Mouse (Mus musculus) kidney, adult 11 months (tissue): ENCODE data around the gene Gmpr.
"Not testable (repeated sequence)": the region's sequence is repeated elsewhere in the genome, so short reads cannot be mapped to it uniquely, and the experiment has no call there.

ENCODE experiments used
- DNase-seq: peaks from one replicate; pipeline ENCODE4 v3.0.0; 2022

Gmpr gene

GRCm38 (mm10) chr13:45507274-45508229 lies at the start of gene Gmpr:
Gene Gmpr, plus strand, starts transcription at chr13:45507444.
- DNase-seq, result peak; percentile 85

DNA sequence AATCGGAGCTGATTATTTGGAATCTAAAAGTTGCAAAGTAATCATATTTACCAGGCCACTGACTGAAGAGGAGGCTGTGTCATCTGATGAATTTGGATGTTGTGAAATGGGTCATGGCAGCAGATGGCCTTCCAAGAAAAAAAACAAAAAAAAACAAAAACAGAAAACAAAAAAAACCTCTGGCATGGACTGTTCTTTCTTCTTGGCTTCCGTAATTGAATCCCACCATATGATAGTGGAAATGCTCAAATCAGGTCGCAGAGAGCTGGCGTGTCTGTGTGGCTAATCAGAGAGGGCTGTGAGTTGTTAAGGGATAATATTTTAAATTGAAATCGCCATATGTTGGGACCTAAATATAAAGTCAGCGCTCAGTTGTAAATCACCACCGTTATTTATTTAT lies 49.8 kb upstream of the Gmpr start:
- no peak for DNase-seq

DNA sequence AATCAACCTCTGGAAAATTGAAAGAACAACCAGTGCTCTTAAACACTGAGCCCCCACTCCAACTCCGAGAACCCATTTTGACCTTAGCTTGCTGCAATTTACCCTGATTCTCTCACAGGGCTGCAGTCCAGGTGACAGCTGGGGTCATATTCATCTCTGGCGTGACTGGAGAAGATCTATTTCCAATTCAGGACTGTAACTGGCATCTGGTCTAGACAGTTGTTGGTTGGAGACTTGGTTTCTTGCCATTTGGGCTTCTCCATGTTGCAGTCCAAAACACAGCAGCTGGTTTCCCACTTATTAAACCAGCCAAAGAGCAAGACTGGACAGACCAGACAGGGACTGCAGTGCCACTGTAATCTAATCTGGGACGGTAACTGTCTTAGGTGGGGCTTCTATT lies 47.1 kb upstream of the Gmpr start:
- DNase-seq, result no peak

DNA sequence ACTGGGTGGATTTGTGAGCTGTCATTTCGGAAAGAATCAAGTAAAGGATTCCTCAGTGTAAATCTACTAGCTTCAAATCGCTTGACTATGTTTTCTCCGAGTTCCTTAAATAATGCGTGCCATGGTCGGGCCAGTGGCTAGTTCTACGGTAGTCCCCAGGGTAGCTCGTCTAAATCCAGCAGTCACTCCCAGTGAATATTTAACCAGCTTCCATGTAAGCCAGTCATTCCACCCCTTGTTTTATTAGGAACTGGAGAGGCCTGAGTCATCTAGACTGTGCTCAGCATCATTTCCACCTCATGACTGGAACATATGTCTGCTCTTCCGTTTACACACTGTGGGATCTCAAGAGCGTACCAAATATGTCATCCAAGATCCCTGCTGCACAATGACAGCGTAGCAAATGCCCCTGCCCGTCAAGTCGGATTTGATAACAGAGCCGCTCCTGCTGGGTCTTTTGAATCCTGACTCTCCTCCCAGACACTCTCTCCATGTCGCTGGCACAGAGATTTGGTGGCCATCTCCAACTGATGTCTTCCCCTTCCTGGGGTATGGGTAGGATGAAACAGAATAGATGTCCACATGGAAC lies 45.8 kb upstream of the Gmpr start:
- no peak for DNase-seq

DNA sequence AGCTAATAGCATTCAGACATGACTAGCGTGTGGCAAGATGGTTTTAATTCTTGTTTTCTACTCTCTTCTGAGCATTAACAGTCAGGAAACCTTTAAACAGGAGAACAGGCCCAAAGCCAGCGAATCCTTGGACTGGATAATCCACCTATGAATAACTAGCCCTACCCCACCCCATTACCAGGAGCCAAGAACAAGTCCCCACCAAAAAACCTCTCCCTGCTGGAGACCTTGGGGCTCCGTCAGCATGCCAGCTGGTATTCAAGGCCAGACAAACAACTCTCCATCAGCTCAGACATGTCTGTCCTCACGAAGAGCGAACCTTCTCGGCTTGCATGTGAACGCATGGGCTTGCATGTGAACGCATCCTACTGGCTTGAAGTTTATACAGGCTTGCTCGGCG lies 41.6 kb upstream of the Gmpr start:
- peak; percentile 48 for DNase-seq

GRCm38 (mm10) chr13:45466031-45466519 lies 41.2 kb upstream of the Gmpr start:
- DNase-seq, result peak; percentile 54

DNA sequence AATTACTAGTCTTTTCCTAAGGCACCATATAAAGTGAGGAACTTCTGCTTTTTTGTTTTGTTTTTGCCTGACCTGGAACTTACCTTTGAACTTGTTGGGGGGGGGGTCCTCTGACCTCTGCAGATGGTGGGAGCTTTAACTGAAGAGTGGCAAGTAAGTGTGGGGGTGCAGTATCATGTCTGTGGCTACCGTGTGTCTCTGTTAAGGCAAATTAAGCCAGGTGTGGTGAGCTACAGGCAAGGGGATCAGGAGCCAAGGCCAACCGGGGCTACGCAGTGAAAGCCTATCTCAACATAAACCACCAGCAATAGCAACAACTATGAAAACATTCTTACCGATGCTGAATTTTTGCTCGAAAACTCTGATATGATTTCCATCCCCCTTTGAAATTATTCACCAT lies 38.5 kb upstream of the Gmpr start:
- DNase-seq, result no peak

- peak; percentile 69 for DNase-seq
Measured at GRCm38 (mm10) chr13:45469481-45470301, 37.6 kb upstream of the Gmpr start.

DNA sequence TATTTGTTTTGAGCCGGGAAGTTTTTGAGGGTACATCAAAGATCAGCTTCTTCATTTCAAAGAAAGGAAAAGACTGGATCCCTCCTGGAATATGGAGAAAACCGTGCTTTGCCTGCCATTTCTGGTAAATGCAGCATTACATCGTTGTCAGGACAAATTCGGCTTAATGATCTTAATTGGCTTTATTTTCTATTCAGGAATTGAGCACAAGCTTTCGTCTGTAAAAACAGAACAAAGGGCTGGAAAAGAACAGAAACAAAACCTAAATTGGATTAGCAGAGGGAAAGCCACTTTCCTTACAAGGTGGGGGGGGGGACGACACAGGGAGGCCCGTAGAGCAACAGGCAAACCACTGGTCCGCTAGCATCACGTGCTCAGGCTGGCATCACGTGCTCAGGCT lies 33.9 kb upstream of the Gmpr start:
- DNase-seq, result no peak

DNA sequence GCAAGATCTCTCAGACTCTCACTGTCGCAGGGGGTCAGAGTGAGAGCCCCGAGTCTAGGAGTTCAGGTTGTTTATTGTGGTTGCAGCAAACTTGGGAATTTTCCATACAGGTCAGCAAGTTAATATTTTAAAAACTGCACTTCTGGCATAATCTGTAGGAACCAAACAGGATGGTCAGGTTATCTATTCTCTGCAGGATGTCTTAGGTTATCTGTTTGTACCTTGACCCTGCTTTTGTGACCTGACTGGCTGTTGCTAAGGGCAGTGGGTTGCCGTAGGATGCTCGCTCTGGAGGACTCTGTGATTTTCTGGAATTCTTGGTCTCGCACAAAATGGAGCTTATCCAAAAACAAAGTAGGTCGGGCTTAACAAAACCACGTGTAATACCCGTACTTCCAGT lies 31.9 kb upstream of the Gmpr start:
- no peak for DNase-seq

DNA sequence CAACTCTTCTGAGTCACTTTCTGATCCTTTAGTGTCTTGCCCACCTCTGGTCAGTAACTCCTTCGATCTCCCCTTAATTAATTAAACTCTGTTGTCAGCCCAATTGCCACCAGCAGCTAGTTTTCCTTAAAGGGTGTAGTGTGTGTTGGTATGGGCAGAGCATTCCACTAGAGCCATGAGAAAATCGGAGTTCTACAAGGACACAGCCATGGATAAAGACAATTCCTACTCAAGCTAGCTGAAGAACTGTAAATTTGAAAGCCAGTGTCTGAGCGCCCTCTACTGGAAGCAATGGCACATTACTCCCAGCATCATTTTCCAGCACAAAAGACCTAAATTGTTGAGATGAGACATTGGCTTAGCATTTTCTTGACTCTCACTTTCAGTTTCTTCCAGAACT lies 30.1 kb upstream of the Gmpr start:
- DNase-seq, result peak; percentile 50

DNA sequence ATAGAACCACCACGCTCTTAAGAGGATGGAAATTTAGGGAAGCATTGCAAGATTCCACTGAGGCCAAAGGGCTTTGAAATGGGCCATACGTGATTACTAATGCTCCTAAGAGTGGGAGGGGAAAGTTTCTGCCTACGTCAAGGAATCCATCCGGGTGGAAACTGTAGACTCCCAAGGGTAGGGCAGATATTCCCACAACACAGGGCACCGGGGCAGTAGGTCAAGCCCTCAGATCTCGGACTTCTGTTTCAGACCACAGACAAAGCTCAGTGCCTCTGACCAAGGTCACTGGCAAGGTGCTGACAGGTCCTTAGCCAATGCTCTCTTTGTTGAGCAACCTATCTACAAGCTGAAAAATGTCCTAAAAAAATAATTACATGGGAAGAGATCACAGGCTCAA lies 27.3 kb upstream of the Gmpr start:
- DNase-seq, result no peak

DNA sequence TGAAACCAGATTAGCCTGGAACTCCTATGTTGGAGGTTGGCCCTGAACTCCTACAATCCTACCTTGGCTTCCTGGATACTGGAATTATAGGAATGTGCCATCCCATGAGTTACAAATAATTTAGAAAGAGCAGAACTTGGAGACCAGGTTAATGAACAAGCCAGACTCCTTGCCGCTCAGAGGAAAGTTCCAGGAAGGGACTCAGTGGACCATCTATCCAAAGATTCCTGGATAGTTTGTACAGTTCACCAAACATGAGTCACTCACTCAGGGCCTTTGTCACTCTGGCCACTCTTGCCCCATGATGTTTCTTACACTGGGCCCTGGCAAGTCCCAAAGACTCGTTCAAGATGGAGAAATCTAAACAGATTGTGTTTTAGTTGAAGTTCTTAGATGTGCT lies 24.0 kb upstream of the Gmpr start:
- peak; percentile 39 for DNase-seq

GRCm38 (mm10) chr13:45483949-45484348 lies 23.3 kb upstream of the Gmpr start:
- not testable (repeated sequence) for DNase-seq

GRCm38 (mm10) chr13:45485602-45486001 lies 21.6 kb upstream of the Gmpr start:
- peak; percentile 79 for DNase-seq

GRCm38 (mm10) chr13:45486598-45486997 lies 20.6 kb upstream of the Gmpr start:
- peak; percentile 90 for DNase-seq

GRCm38 (mm10) chr13:45491991-45492732 lies 15.1 kb upstream of the Gmpr start:
- no peak for DNase-seq

DNA sequence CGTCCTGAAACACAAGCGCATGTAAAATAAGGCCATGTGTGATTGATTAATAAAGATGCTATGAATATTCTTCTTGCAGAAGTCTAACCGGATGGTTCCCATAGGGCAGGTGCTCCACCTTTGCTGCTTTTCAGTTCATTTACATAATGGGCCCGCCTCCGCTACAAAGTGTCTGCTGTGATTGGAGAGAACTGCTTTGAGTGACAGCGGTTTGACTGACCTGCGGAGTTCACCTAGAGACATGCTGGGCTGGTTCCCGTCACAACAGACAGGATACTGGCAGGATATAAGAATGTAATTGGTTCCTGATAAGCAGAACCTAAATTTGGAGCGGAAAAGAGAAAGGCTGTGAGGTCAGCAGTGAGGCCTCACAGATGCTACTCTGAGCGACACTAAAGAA lies 13.4 kb upstream of the Gmpr start:
- no peak for DNase-seq

- no peak for DNase-seq
Measured at GRCm38 (mm10) chr13:45498623-45499022, 8.6 kb upstream of the Gmpr start.

GRCm38 (mm10) chr13:45499391-45499790 lies 7.9 kb upstream of the Gmpr start:
- no peak for DNase-seq

- DNase-seq, result no peak
Measured at GRCm38 (mm10) chr13:45499906-45500305, 7.3 kb upstream of the Gmpr start.

- no peak for DNase-seq
Measured at GRCm38 (mm10) chr13:45502791-45503190, 4.5 kb upstream of the Gmpr start.

DNA sequence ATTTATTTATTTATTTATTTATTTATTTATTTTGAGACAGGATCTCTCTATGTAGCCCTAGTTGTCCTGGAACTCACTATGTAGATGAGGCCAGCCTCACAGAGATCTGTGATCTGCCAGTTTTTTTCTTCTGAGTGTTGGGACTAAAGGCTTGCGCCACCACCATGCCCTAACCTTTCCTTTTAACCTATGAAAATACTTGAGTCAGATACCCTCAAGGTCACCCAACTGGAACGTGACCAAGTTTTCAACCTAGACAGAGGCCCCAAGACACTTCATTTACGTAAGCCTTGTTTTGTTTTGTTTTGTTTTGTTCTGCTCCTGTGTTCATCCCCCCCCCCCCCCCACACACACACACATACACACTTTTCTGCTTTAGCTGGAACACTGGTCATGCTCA lies 1.7 kb upstream of the Gmpr start:
- no peak for DNase-seq
